Mouse (Mus musculus) CH12.LX (cell line): ENCODE data around the gene Pilrb1. TPM values are rescaled to one million over a fixed set of nuclear protein-coding genes. Genes with fewer than 3 reads are reported as not detected.

Experiments used
- DNase-seq: peaks from one replicate; pipeline ENCODE4 v3.0.0-alpha.2; 2013; ENCODE audit errors: extremely low read depth
- H3K27ac ChIP-seq: 2 replicates; pipeline ENCODE4 v1.5.1; 2012; ENCODE audit warnings: low read depth, mild to moderate bottlenecking, control low read depth, moderate library complexity; ENCODE audit not compliant: insufficient read depth
- H3K27me3 ChIP-seq: replicated peaks from 2 replicates; pipeline ENCODE3; 2012; ENCODE audit warnings: inconsistent platforms
- H3K36me3 ChIP-seq, 2 experiments: replicated peaks in 1 of 2; 2 replicates each; pipeline versions ENCODE3 to v1.6.1; 2012; ENCODE audit warnings: inconsistent platforms in 1 of 2, low read length in 1 of 2, mild to moderate bottlenecking in 1 of 2, mixed read lengths in 1 of 2, moderate library complexity in 1 of 2; ENCODE audit not compliant: control insufficient read depth in 1 of 2, insufficient read depth in 1 of 2
- H3K4me1 ChIP-seq, 2 experiments: 2 replicates each; pipeline ENCODE4 v1.6.1; 2012; ENCODE audit warnings: inconsistent platforms in 1 of 2, moderate library complexity in 1 of 2; ENCODE audit not compliant: insufficient read depth in 2 of 2, control insufficient read depth in 1 of 2
- H3K4me2 ChIP-seq: 2 replicates; pipeline ENCODE4 v1.6.1; 2012; ENCODE audit warnings: low read depth, mild to moderate bottlenecking, control low read depth; ENCODE audit not compliant: poor library complexity, insufficient read depth, severe bottlenecking
- H3K4me3 ChIP-seq, 3 experiments: fragments of 150-350 bp in 1 of 3; sonication (generic) in 1 of 3; replicated peaks in 1 of 3; 2 replicates each; pipeline versions ENCODE3 to v1.5.1; 2011 to 2012; ENCODE audit warnings: low read depth in 2 of 3, low read length in 2 of 3, mild to moderate bottlenecking in 2 of 3, moderate library complexity in 2 of 3, control low read depth in 1 of 3, improper control_type of control experiment in 1 of 3, inconsistent platforms in 1 of 3, mixed read lengths in 1 of 3; ENCODE audit not compliant: poor library complexity in 1 of 3
- H3K79me2 ChIP-seq: replicated peaks from 2 replicates; pipeline ENCODE4 v1.6.1; 2012; ENCODE audit warnings: mild to moderate bottlenecking, moderate library complexity; ENCODE audit not compliant: control insufficient read depth, poor library complexity, insufficient read depth, severe bottlenecking; ENCODE audit errors: extremely low read depth
- H3K9ac ChIP-seq: 2 replicates; pipeline ENCODE4 v1.6.1; 2012; ENCODE audit warnings: low read depth, mild to moderate bottlenecking, control low read depth, moderate library complexity; ENCODE audit not compliant: insufficient read depth
- H3K9me3 ChIP-seq: replicated peaks from 2 replicates; pipeline ENCODE3; 2012; ENCODE audit warnings: low read length, inconsistent platforms, mixed read lengths
- BHLHE40 ChIP-seq: IDR thresholded peaks from 2 replicates; pipeline ENCODE4 v1.6.1; 2011; ENCODE audit warnings: mild to moderate bottlenecking, low read depth, low read length, improper control_type of control experiment
- CHD2 ChIP-seq: IDR thresholded peaks from 2 replicates; pipeline ENCODE4 v1.6.1; 2011; ENCODE audit warnings: low read length, improper control_type of control experiment
- E2F4 ChIP-seq: IDR thresholded peaks from 2 replicates; pipeline ENCODE4 v1.6.1; 2011; ENCODE audit warnings: low read depth, low read length, improper control_type of control experiment; ENCODE audit not compliant: insufficient replicate concordance
- ELF1 ChIP-seq: IDR thresholded peaks from 2 replicates; pipeline ENCODE4 v1.6.1; 2014; ENCODE audit warnings: low read depth, mild to moderate bottlenecking, inconsistent platforms, low read length, improper control_type of control experiment
- EP300 ChIP-seq: IDR thresholded peaks from 2 replicates; pipeline ENCODE4 v1.6.1; 2011; ENCODE audit warnings: low read length, improper control_type of control experiment
- IRF4 ChIP-seq: IDR thresholded peaks from 2 replicates; pipeline ENCODE4 v1.6.1; 2014; ENCODE audit warnings: low read depth, mild to moderate bottlenecking, inconsistent platforms, low read length, improper control_type of control experiment
- JUN ChIP-seq: IDR thresholded peaks from 2 replicates; pipeline ENCODE4 v1.6.1; 2011; ENCODE audit warnings: low read depth, mild to moderate bottlenecking, low read length, improper control_type of control experiment, moderate library complexity; ENCODE audit not compliant: insufficient read depth
- JUND ChIP-seq: conservative IDR thresholded peaks from 2 replicates; pipeline ENCODE4 v1.6.1; 2011; ENCODE audit warnings: low read depth, low read length, improper control_type of control experiment
- MAZ ChIP-seq: IDR thresholded peaks from 2 replicates; pipeline ENCODE4 v1.6.1; 2012; ENCODE audit warnings: low read depth, mild to moderate bottlenecking, inconsistent platforms, low read length, improper control_type of control experiment, moderate library complexity
- MEF2A ChIP-seq: IDR thresholded peaks from 2 replicates; pipeline ENCODE4 v1.6.1; 2014; ENCODE audit warnings: low read depth, mild to moderate bottlenecking, inconsistent platforms, low read length, improper control_type of control experiment, borderline replicate concordance
- MXI1 ChIP-seq: IDR thresholded peaks from 2 replicates; pipeline ENCODE4 v1.6.1; 2011; ENCODE audit warnings: mild to moderate bottlenecking, low read depth, low read length, improper control_type of control experiment
- NRF1 ChIP-seq: IDR thresholded peaks from 2 replicates; pipeline ENCODE4 v1.6.1; 2014; ENCODE audit warnings: low read depth, mild to moderate bottlenecking, inconsistent platforms, low read length, improper control_type of control experiment, moderate library complexity
- PAX5 ChIP-seq: IDR thresholded peaks from 2 replicates; pipeline ENCODE4 v1.6.1; 2012; ENCODE audit warnings: low read length, inconsistent platforms, mixed read lengths
- POLR2AphosphoS2 ChIP-seq: IDR thresholded peaks from 2 replicates; pipeline ENCODE4 v1.6.1; 2011; ENCODE audit warnings: low read depth, low read length, improper control_type of control experiment
- RAD21 ChIP-seq: IDR thresholded peaks from 2 replicates; pipeline ENCODE4 v1.6.1; 2011; ENCODE audit warnings: low read depth, mild to moderate bottlenecking, low read length, improper control_type of control experiment, moderate library complexity
- RCOR1 ChIP-seq: conservative IDR thresholded peaks from 2 replicates; pipeline ENCODE4 v1.6.1; 2012; ENCODE audit warnings: low read depth, mild to moderate bottlenecking, inconsistent platforms, low read length, improper control_type of control experiment
- SMC3 ChIP-seq: IDR thresholded peaks from 2 replicates; pipeline ENCODE4 v1.6.1; 2011; ENCODE audit warnings: low read depth, low read length, improper control_type of control experiment
- TCF12 ChIP-seq: IDR thresholded peaks from 2 replicates; pipeline ENCODE4 v1.6.1; 2014; ENCODE audit warnings: low read depth, mild to moderate bottlenecking, inconsistent platforms, low read length, improper control_type of control experiment
- ZC3H11A ChIP-seq: IDR thresholded peaks from 2 replicates; pipeline ENCODE4 v1.6.1; 2012; ENCODE audit warnings: low read depth, mild to moderate bottlenecking, inconsistent platforms, low read length, improper control_type of control experiment
- ZKSCAN1 ChIP-seq: IDR thresholded peaks from 2 replicates; pipeline ENCODE4 v1.6.1; 2012; ENCODE audit warnings: low read depth, inconsistent platforms, low read length, improper control_type of control experiment, borderline replicate concordance
- dilution Hi-C: fragments of 300-500 bp; cut with MboI; formaldehyde crosslinking; loops from 2 replicates; pipeline ENCODE4 v1.14.3; 2020; ENCODE audit warnings: low sequenced_read_pairs; ENCODE audit not compliant: extremely low pct_unique_long_range_greater_than_20kb, extremely low pct_ligation_motif_present
- in situ Hi-C: fragments of 300-500 bp; cut with MboI; formaldehyde crosslinking; loops from 3 replicates; pipeline ENCODE4 v1.14.3; 2019; ENCODE audit warnings: low sequenced_read_pairs, low pct_ligation_motif_present, low pct_unique_long_range_greater_than_20kb, mixed read lengths
- polyA plus RNA-seq: library from polyadenylated mRNA; unstranded; fragments of >175 nt; gene quantifications from 2 replicates; pipeline ENCODE4 v1.2.1, GENCODE M21; 2012; ENCODE audit warnings: low read depth; ENCODE audit not compliant: insufficient read length
- total RNA-seq, 2 experiments: library from RNA; depleted of rRNA; stranded (reverse); fragments of 300-350 nt in 1 of 2; fragments of >200 nt in 1 of 2; gene quantifications; 2 replicates each; pipeline ENCODE4 v1.2.3; 2012 to 2014

Pilrb1 gene
- total and polyA plus RNA-seq, 3 experiments = not detected

GRCm38 (mm10) chr5:137822126-137822525 is 35.8 kb downstream of the Pilrb1 start:
- TF ChIP-seq E2F4 (no peak), ZKSCAN1 (no peak), TCF12 (no peak), MEF2A (no peak), IRF4 (no peak), JUN (no peak), PAX5 (no peak)
- no peak overlapping the region for H3K4me3 ChIP-seq
- H3K4me1 ChIP-seq = peaks cover 34 to 67% of the 10 kb centered on the region in 2 experiments
- no peaks in the 10 kb centered on the region for H3K79me2 ChIP-seq
- H3K9me3 ChIP-seq = no peaks in the 10 kb centered on the region
- H3K4me2 ChIP-seq = no peak overlapping the region
- no peaks in the 10 kb centered on the region for H3K27me3 ChIP-seq
- no peak overlapping the region for H3K9ac ChIP-seq
- DNase-seq = no peak
- in situ Hi-C loops = no loop called here
- no peaks in the 10 kb centered on the region for H3K36me3 ChIP-seq
- H3K27ac ChIP-seq = no peak overlapping the region
- dilution Hi-C loops = no loop called here

- Histone ChIP-seq H3K36me3 (no peaks in the 10 kb centered on the region), H3K9ac (no peak overlapping the region), H3K27ac (no peak overlapping the region), H3K9me3 (peaks cover 3% of the 10 kb centered on the region), H3K4me3 (no peak overlapping the region), H3K4me2 (no peak overlapping the region), H3K79me2 (no peaks in the 10 kb centered on the region), H3K4me1 (peaks cover 11 to 32% of the 10 kb centered on the region in 2 experiments), H3K27me3 (no peaks in the 10 kb centered on the region)
- DNase-seq = peak; percentile 53
- dilution Hi-C loops = no loop called here
- TF ChIP-seq NRF1 (no peak), IRF4 (peak; percentile 8; the same call in 1 of the 2 replicates), ELF1 (no peak), SMC3 (no peak), MXI1 (no peak), ZKSCAN1 (no peak), RCOR1 (no peak), ZC3H11A (no peak), JUND (0 out of 2 replicates have a peak, but pooled peaks have one; percentile 13), E2F4 (no peak), EP300 (0 out of 2 replicates have a peak, but pooled peaks have one; percentile 29), BHLHE40 (no peak), RAD21 (no peak), MAZ (no peak), CHD2 (peak; percentile 61), POLR2AphosphoS2 (no peak)
- in situ Hi-C loops = no loop called here
These were observed 40.3 kb downstream of the Pilrb1 start for GRCm38 (mm10) chr5:137817466-137818222.
